Mouse (Mus musculus): Measurements from ENCODE around the gene Cbl.

DNA sequence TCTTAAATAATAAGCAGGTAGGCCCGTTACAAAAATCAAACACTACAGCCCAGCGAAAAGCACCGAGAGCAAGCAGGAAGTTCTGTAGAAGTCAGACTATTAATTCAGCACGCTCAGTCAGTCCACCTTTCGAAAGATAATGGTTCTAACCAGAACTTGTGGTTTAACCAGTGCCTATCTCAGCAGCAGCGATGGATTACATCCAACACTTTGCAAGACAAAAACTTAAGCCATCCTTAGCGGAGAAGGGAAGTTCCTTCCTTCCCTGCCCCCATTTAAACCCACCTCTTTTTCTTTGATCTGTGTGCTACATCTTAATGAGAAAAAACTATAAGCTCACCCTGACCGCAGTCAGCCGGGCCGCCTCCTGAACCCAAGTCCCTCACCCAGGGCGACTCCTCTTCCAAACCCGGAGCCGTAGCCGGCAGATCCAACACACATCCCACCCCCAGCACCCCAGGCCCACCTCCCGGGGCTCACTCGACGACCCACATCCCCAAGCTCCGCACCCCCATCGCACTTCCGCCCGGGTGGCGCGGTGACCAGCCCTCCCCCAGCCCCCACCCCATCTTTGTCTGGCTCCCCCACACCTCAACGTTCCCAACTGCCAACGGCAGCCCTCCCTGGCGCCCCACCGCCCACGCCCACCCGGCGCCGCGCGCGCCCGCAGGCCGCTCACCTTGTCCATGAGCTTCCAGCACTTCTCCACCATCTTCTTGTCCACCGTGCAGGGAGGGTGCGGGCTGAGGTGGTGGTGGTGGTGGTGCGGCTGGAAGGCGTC is 638 bp downstream of the Cbl start:
- TF ChIP-seq CTCF (IDR thresholded peaks at IDR 0.05; ENCODE audit: low read depth, low read length) (no peak), GATA1 (IDR thresholded peaks at IDR 0.05; ENCODE audit: borderline replicate concordance, low read length) (no peak), POLR2AphosphoS5 (IDR thresholded peaks at IDR 0.05; ENCODE audit: insufficient replicate concordance, low read depth, low read length) (no peak), TAL1 (conservative IDR thresholded peaks at IDR 0.05; ENCODE audit: low read depth, low read length) (no peak), GATA2 (IDR thresholded peaks at IDR 0.05; ENCODE audit: borderline replicate concordance, low read depth, low read length) (no peak)
